Mouse (Mus musculus): Measurements from ENCODE around the gene Slc1a3. TPM values are rescaled to one million over a fixed set of nuclear protein-coding genes. Genes with fewer than 3 reads are reported as not detected.

Slc1a3 gene
- polyA plus RNA-seq, 1 experiment from 2014 or later: 11.1 TPM

DNA sequence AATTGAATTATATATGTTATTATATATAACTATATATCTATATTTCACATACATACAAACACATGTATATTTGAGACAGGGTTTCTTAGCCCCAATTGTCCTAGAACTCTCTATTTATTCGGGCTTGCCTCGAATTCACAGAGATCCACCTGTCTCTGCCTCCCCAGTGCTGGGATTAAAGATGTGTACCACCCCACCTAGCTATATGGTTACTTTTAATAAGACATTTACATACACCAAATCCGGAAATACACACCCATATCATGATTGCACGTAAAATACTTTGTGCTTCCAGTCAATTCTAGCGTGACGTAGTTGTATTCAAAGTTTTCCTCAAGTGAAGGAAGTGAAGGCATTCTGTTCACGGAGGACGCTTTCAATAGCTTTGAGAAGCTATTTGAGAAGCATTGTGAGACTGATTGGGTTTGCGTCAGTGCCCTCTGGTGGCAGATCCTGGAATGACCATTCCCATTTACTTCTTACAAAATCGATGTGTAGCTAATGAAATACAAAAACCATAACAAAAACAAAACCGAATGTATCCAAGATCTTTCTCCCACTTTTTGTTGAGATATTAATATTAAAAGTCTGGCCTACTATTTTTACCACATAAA is 121.0 kb downstream of the Slc1a3 start:
- H3K9me3 ChIP-seq: no peaks in the 10 kb centered on the region
- no peak overlapping the region for H3K9ac ChIP-seq
- no peaks in the 10 kb centered on the region for H3K36me3 ChIP-seq
- H3K4me2 ChIP-seq: peak overlapping the region; percentile 30; the same call in 1 of the 2 replicates
- H3K4me1 ChIP-seq: no peaks in the 10 kb centered on the region
- no peak overlapping the region for H3K27ac ChIP-seq
- ATAC-seq (ENCODE audit: insufficient read depth, low FRiP score, low read depth): no peak
- no peaks in the 10 kb centered on the region for H3K27me3 ChIP-seq (replicated peaks)
- 15% methylated on average over 11 of the region's 11 CpGs for WGBS
- H3K4me3 ChIP-seq (replicated peaks): no peak overlapping the region

DNA sequence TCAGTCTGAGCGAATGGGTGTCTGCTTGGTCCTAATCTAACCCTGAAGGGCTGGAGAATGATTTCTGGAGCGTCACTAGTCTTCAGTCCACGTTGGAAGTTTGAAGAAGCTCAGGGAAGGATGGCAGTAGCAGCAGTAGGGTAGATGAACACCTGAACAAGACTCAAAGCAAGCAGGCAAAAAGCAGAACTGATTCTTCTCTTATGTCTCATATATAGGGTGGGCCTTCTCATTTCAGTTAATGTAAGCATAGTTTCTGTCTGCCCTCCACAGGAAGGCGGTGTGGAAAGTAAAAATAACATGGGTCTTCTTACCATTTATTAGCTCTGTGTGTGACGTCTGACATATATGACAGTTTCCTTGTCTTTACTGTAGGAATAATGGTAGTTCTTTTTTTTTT is 122.5 kb downstream of the Slc1a3 start:
- no peaks in the 10 kb centered on the region for H3K27me3 ChIP-seq (replicated peaks)
- H3K9ac ChIP-seq: no peak overlapping the region
- no peaks in the 10 kb centered on the region for H3K36me3 ChIP-seq
- ATAC-seq (ENCODE audit: insufficient read depth, low FRiP score, low read depth): no peak
- 89% methylated on average over 5 of the region's 5 CpGs for WGBS
- H3K4me2 ChIP-seq: no peak overlapping the region
- H3K4me3 ChIP-seq (replicated peaks): no peak overlapping the region
- H3K27ac ChIP-seq: no peak overlapping the region
- no peaks in the 10 kb centered on the region for H3K9me3 ChIP-seq
- H3K4me1 ChIP-seq: no peaks in the 10 kb centered on the region

DNA sequence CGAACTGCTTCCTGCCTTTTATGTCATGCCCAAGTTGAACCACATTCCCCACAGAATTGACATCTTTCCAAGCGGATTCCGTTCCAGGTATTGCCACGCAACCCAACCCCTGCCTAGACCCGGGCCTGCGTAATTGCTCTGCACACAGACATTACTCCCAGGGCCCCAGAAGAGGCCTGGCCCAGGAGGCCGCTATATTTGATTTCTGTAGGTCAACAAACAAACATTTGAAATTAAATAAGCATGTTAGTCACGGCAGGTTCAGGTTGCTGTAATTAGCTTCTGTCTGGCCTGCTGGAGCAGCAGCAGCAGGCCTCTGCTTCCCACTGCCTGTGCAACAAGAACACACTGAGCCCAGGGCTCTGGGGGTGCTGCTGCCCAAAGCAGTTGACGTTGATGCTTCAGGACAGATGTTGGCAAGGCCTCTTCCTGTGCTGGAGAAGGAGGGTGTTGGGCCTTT is 123.7 kb downstream of the Slc1a3 start:
- ATAC-seq (ENCODE audit: insufficient read depth, low FRiP score, low read depth): no peak
- 68% methylated on average over 9 of the region's 9 CpGs for WGBS
- Histone ChIP-seq H3K4me1 (no peaks in the 10 kb centered on the region), H3K36me3 (no peaks in the 10 kb centered on the region), H3K27me3 (replicated peaks) (no peaks in the 10 kb centered on the region), H3K9ac (no peak overlapping the region), H3K4me2 (no peak overlapping the region), H3K9me3 (no peaks in the 10 kb centered on the region), H3K27ac (no peak overlapping the region), H3K4me3 (replicated peaks) (no peak overlapping the region)

Other genes starting within 250 kb of the Slc1a3 start
- not detected in 2 replicates for gene Gm2310, start 190.8 kb downstream of the Slc1a3 start, polyA plus RNA-seq (2015; fragmentation: Nextera tagmentation; extraction: Ambion mirVana)

Data from stomach, embryonic 15.5 days (tissue).